Mouse (Mus musculus): Measurements from ENCODE around the gene Atxn1. TPM values are rescaled to one million over a fixed set of nuclear protein-coding genes. Genes with fewer than 3 reads are reported as not detected.

Atxn1 gene
- total and polyA plus RNA-seq, 2 experiments from 2014 or later, result 12.0 to 31.4 TPM

- TF ChIP-seq CTCF (IDR thresholded peaks at IDR 0.05), result no peak
- Histone ChIP-seq H3K9ac (replicated peaks; ENCODE audit: low read length, poor library complexity, severe bottlenecking) (no peak overlapping the region), H3K27me3 (ENCODE audit: insufficient read depth, low read length) (no peaks in the 10 kb centered on the region), H3K4me3 (ENCODE audit: low read depth, low read length) (no peak overlapping the region), H3K9me3 (ENCODE audit: low read length) (no peaks in the 10 kb centered on the region), H3K4me2 (ENCODE audit: low read depth, low read length, poor library complexity, severe bottlenecking) (no peak overlapping the region), H3K27ac (ENCODE audit: low read depth, low read length) (no peak overlapping the region), H3K36me3 (ENCODE audit: insufficient read depth, low read length) (no peaks in the 10 kb centered on the region), H3K4me1 (ENCODE audit: insufficient read depth, low read length) (no peaks in the 10 kb centered on the region)
- WGBS, result 74% methylated on average over 12 of the region's 12 CpGs
- DNase-seq (ENCODE audit: low spot score), result no peak
- ATAC-seq (ENCODE audit: low FRiP score), result no peak
Observed at GRCm38 (mm10) chr13:45740369-45740768, 224.4 kb downstream of the Atxn1 start.

GRCm38 (mm10) chr13:45736241-45736640, 228.6 kb downstream of the Atxn1 start:
- no peak overlapping the region for H3K27ac ChIP-seq (ENCODE audit: low read depth, low read length)
- DNase-seq (ENCODE audit: low spot score), result no peak
- 64% methylated on average over 4 of the region's 4 CpGs for WGBS
- TF ChIP-seq CTCF (IDR thresholded peaks at IDR 0.05), result no peak
- H3K9me3 ChIP-seq (ENCODE audit: low read length), result no peaks in the 10 kb centered on the region
- H3K4me2 ChIP-seq (ENCODE audit: low read depth, low read length, poor library complexity, severe bottlenecking), result no peak overlapping the region
- no peaks in the 10 kb centered on the region for H3K27me3 ChIP-seq (ENCODE audit: insufficient read depth, low read length)
- H3K4me3 ChIP-seq (ENCODE audit: low read depth, low read length), result no peak overlapping the region
- no peak overlapping the region for H3K9ac ChIP-seq (replicated peaks; ENCODE audit: low read length, poor library complexity, severe bottlenecking)
- H3K36me3 ChIP-seq (ENCODE audit: insufficient read depth, low read length), result no peaks in the 10 kb centered on the region
- H3K4me1 ChIP-seq (ENCODE audit: insufficient read depth, low read length), result no peaks in the 10 kb centered on the region
- no peak for ATAC-seq (ENCODE audit: low FRiP score)

- DNase-seq (ENCODE audit: low spot score), result no peak
- Histone ChIP-seq H3K27ac (ENCODE audit: low read depth, low read length) (no peak overlapping the region), H3K9ac (replicated peaks; ENCODE audit: low read length, poor library complexity, severe bottlenecking) (no peak overlapping the region), H3K4me2 (ENCODE audit: low read depth, low read length, poor library complexity, severe bottlenecking) (no peak overlapping the region), H3K4me1 (ENCODE audit: insufficient read depth, low read length) (no peaks in the 10 kb centered on the region), H3K4me3 (ENCODE audit: low read depth, low read length) (no peak overlapping the region), H3K27me3 (ENCODE audit: insufficient read depth, low read length) (no peaks in the 10 kb centered on the region), H3K9me3 (ENCODE audit: low read length) (no peaks in the 10 kb centered on the region), H3K36me3 (ENCODE audit: insufficient read depth, low read length) (no peaks in the 10 kb centered on the region)
- no peak for ATAC-seq (ENCODE audit: low FRiP score)
- WGBS, result 94% methylated on average over 3 of the region's 3 CpGs
- TF ChIP-seq CTCF (IDR thresholded peaks at IDR 0.05), result no peak
Observed at GRCm38 (mm10) chr13:45735802-45736201, 229.0 kb downstream of the Atxn1 start.

GRCm38 (mm10) chr13:45734531-45734930, 230.3 kb downstream of the Atxn1 start:
- DNase-seq (ENCODE audit: low spot score), result no peak

GRCm38 (mm10) chr13:45732590-45732989, 232.2 kb downstream of the Atxn1 start:
- 75% methylated on average over 6 of the region's 6 CpGs for WGBS
- TF ChIP-seq CTCF (IDR thresholded peaks at IDR 0.05), result no peak
- H3K27me3 ChIP-seq (ENCODE audit: insufficient read depth, low read length), result no peaks in the 10 kb centered on the region
- H3K4me2 ChIP-seq (ENCODE audit: low read depth, low read length, poor library complexity, severe bottlenecking), result no peak overlapping the region
- DNase-seq (ENCODE audit: low spot score) (no peak), ATAC-seq (ENCODE audit: low FRiP score) (no peak)
- H3K4me1 ChIP-seq (ENCODE audit: insufficient read depth, low read length), result no peaks in the 10 kb centered on the region
- H3K27ac ChIP-seq (ENCODE audit: low read depth, low read length), result no peak overlapping the region
- no peaks in the 10 kb centered on the region for H3K9me3 ChIP-seq (ENCODE audit: low read length)
- H3K36me3 ChIP-seq (ENCODE audit: insufficient read depth, low read length), result no peaks in the 10 kb centered on the region; the same call in 1 of the 2 replicates
- no peak overlapping the region for H3K9ac ChIP-seq (replicated peaks; ENCODE audit: low read length, poor library complexity, severe bottlenecking)
- H3K4me3 ChIP-seq (ENCODE audit: low read depth, low read length), result no peak overlapping the region

More at GRCm38 (mm10) chr13:45734531-45734930, 230.3 kb downstream of the Atxn1 start:
- Histone ChIP-seq H3K4me3 (ENCODE audit: low read depth, low read length) (no peak overlapping the region), H3K27ac (ENCODE audit: low read depth, low read length) (no peak overlapping the region), H3K9me3 (ENCODE audit: low read length) (no peaks in the 10 kb centered on the region), H3K36me3 (ENCODE audit: insufficient read depth, low read length) (no peaks in the 10 kb centered on the region; the same call in 1 of the 2 replicates), H3K4me2 (ENCODE audit: low read depth, low read length, poor library complexity, severe bottlenecking) (no peak overlapping the region), H3K4me1 (ENCODE audit: insufficient read depth, low read length) (no peaks in the 10 kb centered on the region), H3K9ac (replicated peaks; ENCODE audit: low read length, poor library complexity, severe bottlenecking) (no peak overlapping the region), H3K27me3 (ENCODE audit: insufficient read depth, low read length) (no peaks in the 10 kb centered on the region)
- no peak for ATAC-seq (ENCODE audit: low FRiP score)
- no peak for TF ChIP-seq CTCF (IDR thresholded peaks at IDR 0.05)
- WGBS, result 97% methylated on average over 3 of the region's 3 CpGs

- Histone ChIP-seq H3K27me3 (ENCODE audit: insufficient read depth, low read length) (no peaks in the 10 kb centered on the region), H3K36me3 (ENCODE audit: insufficient read depth, low read length) (no peaks in the 10 kb centered on the region; the same call in 1 of the 2 replicates), H3K4me3 (ENCODE audit: low read depth, low read length) (no peak overlapping the region), H3K9ac (replicated peaks; ENCODE audit: low read length, poor library complexity, severe bottlenecking) (no peak overlapping the region), H3K27ac (ENCODE audit: low read depth, low read length) (no peak overlapping the region), H3K4me1 (ENCODE audit: insufficient read depth, low read length) (peaks cover 2% of the 10 kb centered on the region; the same call in 1 of the 2 replicates), H3K4me2 (ENCODE audit: low read depth, low read length, poor library complexity, severe bottlenecking) (no peak overlapping the region), H3K9me3 (ENCODE audit: low read length) (no peaks in the 10 kb centered on the region)
- no peak for TF ChIP-seq CTCF (IDR thresholded peaks at IDR 0.05)
- no peak for ATAC-seq (ENCODE audit: low FRiP score)
- DNase-seq (ENCODE audit: low spot score), result no peak
Observed at GRCm38 (mm10) chr13:45726917-45727316, 237.9 kb downstream of the Atxn1 start.

All from midbrain, postnatal 0 days (tissue).